Mouse (Mus musculus): ENCODE data around the gene Trmu.
"Not testable (repeated sequence)": the region's sequence is repeated elsewhere in the genome, so short reads cannot be mapped to it uniquely, and the experiment has no call there.

Trmu gene

GRCm38 (mm10) chr15:85878848-85879497 is at the start of gene Trmu:
Trmu (plus strand) TSS chr15:85879312.
- DNase-seq (ENCODE audit: low read depth, low spot score) = peak; percentile 92

GRCm38 (mm10) chr15:85829470-85829869 is 49.6 kb upstream of the Trmu start:
- no peak for DNase-seq (ENCODE audit: low read depth, low spot score)

DNA sequence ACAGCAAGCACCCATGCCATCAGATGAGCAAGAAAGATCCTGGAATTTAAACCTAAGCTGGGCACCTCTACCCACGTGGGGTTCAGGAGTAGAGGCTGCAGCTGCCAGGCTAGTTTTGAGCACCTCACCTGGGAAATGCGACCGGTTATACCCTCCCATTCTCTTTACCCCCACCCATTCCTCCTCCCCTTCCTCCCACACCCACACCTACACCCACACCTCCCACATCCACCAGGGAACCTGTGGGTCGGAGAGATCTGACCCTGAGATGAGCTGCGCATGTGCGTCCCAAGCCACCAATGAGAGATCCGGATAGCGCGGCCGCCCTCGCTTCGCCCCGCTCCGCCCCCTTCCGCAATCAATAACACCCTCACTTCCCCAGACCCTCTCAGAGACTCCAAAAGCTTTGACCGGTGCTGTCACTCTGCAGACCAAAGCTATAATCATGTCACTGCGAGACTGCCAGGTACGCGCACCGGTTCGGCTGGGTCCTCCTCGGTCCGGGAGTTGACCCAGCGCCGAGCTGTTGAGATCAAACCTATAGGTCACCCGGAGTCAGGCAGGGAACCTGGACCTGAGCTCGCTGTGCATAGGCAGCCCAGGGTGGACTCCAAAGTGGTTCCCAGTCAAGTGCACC is 47.0 kb upstream of the Trmu start, which contains the start of gene Ttc38:
Ttc38 (plus strand) TSS at position 353 of the 637 bp plus-strand sequence.
- peak; percentile 50 for DNase-seq (ENCODE audit: low read depth, low spot score)

DNA sequence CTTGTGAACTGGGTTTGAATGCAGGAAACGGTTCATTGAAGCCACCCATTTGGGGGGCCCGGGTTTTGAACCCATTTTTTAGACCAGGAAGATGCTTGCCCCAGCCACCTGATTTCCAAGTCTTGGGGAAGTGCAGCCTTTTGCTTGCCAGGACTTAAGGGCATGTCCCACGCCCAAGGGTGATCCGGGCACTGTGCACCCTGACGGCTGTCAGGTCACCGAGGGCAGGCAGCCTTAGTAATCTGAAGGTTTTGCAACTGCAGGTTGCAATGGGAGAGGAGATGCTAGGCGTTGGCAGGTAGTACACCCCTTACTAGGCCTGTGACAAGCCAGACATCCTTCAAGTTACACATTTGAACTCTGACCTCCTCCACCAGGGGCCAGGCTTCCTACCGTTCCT is 46.5 kb upstream of the Trmu start:
- DNase-seq (ENCODE audit: low read depth, low spot score) = no peak

- DNase-seq (ENCODE audit: low read depth, low spot score) = no peak
Observed at GRCm38 (mm10) chr15:85835335-85835734, 43.8 kb upstream of the Trmu start.

DNA sequence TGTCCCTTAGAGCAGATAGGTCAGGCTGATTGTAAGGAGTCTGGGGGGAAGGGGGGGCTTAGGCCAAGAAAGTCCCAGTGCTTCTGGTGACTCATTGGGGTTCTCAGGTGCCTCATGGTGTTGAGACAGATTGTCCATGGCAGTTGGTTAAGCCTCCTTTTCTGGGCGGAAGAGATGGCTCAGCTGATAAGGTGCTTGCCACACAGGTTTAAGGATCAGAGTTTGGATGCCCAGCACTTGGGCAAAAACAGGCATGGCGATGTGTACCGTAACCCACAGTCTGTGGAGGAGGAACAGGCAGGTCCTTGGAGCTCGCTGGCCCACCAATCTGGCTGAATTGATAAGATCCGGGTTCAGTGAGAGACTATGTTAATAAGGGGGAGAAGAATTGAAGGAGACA is 42.2 kb upstream of the Trmu start:
- DNase-seq (ENCODE audit: low read depth, low spot score) = no peak

DNA sequence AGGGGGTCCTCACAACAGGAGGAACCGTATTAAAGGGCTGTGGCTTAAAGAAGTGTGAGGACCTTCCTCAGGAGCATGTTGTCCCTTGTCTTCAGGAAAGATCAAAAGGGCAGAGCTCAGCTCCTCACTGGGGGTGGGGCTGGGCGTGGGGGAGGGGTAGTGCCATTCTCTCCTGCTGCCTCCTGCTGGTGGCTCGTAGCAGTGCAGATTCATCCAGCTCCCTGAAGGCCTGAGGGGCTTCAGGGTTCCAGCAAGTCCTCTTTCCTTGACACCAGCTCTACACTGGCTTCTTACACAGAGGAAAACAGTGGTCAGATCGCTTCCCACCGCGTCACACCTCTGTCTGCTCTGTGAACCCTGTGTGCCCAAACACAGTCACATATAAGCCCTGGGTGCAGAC is 38.1 kb upstream of the Trmu start:
- no peak for DNase-seq (ENCODE audit: low read depth, low spot score)

DNA sequence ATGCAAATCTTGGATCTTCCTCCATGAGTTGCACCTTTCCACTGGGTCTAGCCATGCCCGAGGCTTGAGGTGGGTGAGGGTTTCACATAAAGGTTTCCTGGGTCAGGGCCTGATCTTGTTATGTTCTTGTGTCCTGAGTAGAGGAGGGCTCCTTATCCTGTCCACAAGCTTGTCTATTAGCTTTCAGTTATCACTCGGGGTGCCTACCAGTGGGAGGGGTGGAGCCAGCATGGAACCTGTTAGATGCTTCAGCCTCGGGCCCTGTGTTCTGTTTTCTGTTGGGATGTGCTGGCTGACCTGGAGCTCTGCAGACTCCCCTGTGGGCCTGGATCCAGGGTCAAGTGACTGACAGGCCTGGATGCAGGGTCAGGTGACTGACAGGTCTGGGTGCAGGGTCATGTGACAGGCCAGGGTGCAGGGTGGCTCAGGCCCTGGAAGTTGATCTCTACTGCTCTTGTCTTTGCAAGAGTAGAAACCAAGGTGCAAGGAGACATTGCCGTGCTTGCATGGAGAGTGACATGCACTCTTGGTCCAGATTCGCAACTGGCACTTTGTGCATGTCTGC is 37.2 kb upstream of the Trmu start:
- no peak for DNase-seq (ENCODE audit: low read depth, low spot score)

DNA sequence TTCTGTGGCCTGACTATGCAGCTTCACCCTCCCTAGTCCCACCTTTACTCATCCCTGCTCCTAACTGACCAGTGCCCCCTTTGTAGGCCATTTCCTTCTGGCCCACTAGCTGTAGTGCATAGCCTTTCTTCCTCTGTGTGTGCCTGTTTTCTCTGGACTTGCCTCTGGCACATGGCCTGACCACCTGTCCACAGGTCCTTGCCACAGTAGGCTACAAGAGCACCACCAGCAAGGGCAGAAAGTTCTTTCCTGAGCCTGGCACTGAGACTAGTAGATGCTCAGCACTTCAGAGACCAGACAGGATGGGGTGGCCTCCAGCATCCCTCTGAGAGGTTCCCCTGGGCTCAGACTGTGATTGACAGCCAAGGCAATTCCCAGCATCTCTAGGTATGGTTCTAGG is 34.0 kb upstream of the Trmu start:
- DNase-seq (ENCODE audit: low read depth, low spot score) = no peak

GRCm38 (mm10) chr15:85851656-85852392 is 27.3 kb upstream of the Trmu start:
- DNase-seq (ENCODE audit: low read depth, low spot score) = no peak

DNA sequence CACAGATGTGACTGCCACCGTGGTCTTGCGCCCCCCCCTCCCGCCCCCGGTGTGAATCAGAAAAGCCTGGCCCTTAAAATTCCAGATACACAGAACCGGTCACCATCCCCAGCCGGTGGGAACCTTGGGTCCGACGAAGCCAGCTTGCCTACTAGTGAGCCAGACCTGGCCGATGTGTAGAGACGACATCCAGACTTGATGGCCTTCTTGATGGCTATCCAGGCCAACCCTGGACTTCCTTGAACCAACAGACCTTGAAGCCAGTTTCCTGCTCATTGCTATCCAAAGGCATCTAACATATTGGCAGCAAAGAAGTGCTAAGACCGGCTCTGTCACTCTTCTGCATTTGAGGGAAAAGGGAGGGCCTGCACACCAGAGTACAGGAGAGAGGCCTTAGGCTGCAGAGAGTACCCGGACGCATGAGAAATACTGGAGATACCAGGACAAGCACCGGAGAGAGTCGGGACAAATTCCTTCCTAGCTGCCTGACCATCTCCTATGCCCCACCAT is 20.1 kb upstream of the Trmu start:
- DNase-seq (ENCODE audit: low read depth, low spot score) = no peak

GRCm38 (mm10) chr15:85859490-85860031 is 19.6 kb upstream of the Trmu start, which contains the start of gene Gtse1:
Gtse1 (plus strand) TSS chr15:85859745.
- peak; percentile 98 for DNase-seq (ENCODE audit: low read depth, low spot score)

DNA sequence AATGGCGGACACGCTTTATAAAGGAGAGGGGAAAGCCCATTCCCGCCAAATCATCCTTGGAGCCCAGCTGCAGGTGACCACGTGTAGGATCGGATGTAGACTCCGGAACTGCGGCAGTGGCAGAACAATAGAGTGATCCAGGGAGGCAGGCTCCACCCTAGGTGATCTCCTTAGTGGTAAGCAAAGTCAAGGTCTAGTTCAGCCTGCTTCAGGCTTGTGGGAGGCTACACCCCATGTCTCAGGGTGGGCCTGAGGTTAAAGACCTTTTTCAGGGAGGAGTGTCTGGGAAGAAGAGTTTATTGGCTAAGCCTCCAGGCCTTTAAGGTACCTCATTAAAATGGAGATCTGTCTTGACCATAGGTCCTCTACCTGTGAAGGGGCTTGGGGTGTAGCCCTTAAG is 13.2 kb upstream of the Trmu start:
- not testable (repeated sequence) for DNase-seq (ENCODE audit: low read depth, low spot score)

DNA sequence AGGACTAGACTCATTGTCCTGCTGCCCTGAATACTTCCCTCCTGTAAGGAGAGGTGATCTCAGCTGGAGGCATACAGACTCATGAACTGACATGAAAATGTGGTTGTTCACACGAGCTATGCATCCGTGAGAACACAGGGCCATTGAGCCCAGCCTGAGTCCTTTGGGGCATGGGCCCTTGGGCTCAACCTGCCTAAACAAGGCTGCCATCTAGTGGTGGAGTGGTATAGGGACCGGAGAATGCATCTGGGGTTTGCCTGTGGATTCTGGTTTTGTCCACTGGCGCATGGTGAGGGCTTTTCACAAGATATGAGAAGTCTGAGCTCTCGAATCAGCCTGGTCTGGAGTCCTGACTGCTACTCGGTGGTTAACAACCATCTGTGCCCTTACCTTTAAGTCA is 11.4 kb upstream of the Trmu start:
- peak; percentile 35 for DNase-seq (ENCODE audit: low read depth, low spot score)

- no peak for DNase-seq (ENCODE audit: low read depth, low spot score)
Observed at GRCm38 (mm10) chr15:85877336-85877735, 1.8 kb upstream of the Trmu start.

DNA sequence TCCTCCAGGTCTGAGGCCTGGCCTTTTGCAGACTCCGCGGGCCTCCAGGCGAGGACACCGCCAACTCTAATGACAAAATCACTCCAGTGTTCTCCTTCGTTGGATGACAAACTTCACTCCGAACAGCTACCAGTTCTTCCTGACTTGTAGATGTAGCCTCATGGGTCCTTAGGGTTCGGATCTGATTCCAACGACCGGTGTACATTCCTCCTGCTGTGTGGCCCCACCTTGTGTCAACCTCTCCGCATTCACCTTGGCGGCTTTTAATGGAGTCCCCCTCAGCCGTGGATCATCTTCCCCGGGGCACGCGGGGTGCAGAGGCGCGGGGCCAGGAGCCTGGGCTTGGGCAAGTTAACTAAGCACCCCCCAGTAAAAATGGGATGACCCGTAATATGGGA is 385 bp downstream of the Trmu start:
- DNase-seq (ENCODE audit: low read depth, low spot score) = no peak

DNA sequence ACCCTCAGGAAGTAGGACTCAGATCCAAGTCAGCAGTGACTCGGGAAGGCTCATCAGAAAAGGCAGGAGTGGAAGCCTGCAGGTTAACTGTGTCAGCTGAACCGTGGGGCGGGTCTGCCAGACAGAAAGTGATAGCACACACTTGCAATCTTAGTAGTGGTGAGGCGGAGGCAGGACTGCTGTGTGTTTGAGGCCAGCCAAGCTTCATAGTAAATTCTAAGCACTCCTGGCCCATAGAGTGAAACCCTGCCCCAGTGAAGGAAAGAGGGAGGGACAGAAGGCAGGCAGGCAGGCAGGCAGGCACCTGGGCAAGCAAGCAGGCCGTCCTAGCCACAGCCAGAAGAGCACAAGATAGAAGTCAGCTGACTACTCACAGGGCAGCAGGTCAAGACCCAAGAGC is 6.5 kb downstream of the Trmu start:
- no peak for DNase-seq (ENCODE audit: low read depth, low spot score)

DNA sequence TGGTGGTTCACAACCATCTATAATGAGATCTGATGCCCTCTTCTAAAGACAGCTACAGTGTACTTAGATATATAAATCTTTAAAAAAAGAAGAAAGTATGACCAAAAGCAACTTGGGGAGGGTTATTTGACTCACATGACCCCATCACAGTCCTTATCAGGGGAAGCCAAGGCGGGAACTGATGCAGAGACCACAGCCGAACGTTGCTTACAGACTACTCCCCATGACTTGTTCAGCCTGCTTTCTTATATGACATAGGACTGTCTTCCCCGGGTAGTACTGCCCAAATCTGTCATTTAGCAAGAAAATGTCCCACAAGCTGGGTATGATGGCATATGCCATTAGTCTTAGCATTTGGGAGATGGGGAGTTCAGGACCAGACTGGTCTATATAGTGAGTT is 10.1 kb downstream of the Trmu start:
- DNase-seq (ENCODE audit: low read depth, low spot score) = no peak

GRCm38 (mm10) chr15:85891971-85892370 is 12.9 kb downstream of the Trmu start:
- no peak for DNase-seq (ENCODE audit: low read depth, low spot score)

DNA sequence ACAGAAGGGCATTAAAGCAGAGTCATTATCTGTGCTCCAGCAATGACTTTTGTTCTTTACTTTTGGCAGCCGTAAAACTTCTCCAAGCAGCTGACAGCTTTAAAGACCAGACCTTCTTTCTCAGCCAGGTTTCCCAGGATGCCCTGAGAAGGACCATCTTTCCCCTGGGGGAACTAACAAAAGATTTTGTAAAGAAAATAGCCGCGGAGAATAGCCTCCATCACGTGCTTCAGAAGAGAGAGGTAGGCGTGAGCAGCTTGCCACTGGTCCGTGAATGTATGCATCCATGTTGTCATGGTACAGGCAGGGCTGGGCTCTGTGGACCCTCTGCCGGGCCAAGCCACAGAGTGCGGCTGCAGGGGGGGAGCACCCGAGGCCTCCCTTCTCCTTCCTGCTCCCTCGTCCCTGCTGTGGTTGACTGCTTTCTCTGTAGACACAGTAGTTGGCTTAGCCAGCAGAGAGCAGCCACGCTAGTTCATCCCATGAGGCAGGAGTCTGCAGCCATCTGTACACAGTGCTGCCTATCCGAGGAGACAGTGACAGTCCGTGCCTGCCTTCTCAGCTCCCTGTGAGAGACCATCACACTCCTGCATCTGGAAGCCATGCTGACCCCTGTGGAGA is 13.5 kb downstream of the Trmu start:
- no peak for DNase-seq (ENCODE audit: low read depth, low spot score)

GRCm38 (mm10) chr15:85893871-85894270 is 14.8 kb downstream of the Trmu start:
- no peak for DNase-seq (ENCODE audit: low read depth, low spot score)

Measured in telencephalon, adult 2 months (tissue).